ENCODE assay signal across 26 mouse cellular contexts in the genomic region with DNA sequence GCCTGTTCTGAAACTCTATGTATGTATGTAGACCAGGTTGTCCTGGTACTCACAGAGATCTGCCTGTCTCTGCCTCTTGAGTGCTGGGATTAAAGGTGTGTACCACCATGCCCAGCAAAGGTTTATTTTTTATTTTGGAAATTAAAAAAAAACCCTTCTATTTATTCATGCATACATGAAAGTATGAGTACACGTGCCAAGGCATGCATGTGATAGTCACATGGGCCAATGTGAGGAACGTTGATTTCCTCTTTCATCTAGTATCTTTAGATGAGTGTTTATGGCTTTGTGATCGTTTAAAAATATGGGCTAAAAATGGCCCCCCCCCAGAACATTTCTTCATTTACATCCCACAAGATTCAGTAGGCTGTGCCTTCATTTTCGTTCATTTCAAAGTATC.
"Had no signal": no experiment of that assay in that cellular context is flagged by ENCODE, and none has a peak within 500 bp of the region (broad histone marks: within the 10 kb centered on the region; RNA-seq: fewer than 3 reads in every experiment).

No protein-coding gene starts in this region.

- H3K27me3 ChIP-seq: embryonic facial prominence, embryonic 12.5 days; embryonic facial prominence, embryonic 13.5 days; embryonic facial prominence, embryonic 15.5 days; forebrain, embryonic 13.5 days; forebrain, embryonic 15.5 days had no signal

- H3K4me1 ChIP-seq: embryonic facial prominence, embryonic 12.5 days; embryonic facial prominence, embryonic 13.5 days; forebrain, embryonic 10.5 days; forebrain, embryonic 12.5 days; forebrain, embryonic 13.5 days; forebrain, embryonic 15.5 days; heart, embryonic 10.5 days had no signal

- H3K9me3 ChIP-seq: embryonic facial prominence, embryonic 10.5 days; embryonic facial prominence, embryonic 12.5 days; embryonic facial prominence, embryonic 13.5 days; embryonic facial prominence, embryonic 15.5 days; forebrain, embryonic 10.5 days; forebrain, embryonic 12.5 days; forebrain, embryonic 13.5 days; forebrain, embryonic 15.5 days; heart, embryonic 10.5 days had no signal

- DNase-seq: cerebellum, postnatal 10 days; cerebellum, postnatal 14 days; cerebellum, postnatal 25 days; cerebellum, postnatal 36 days; embryo, embryonic 11 days; forebrain, postnatal 0 days; gastrocnemius, adult 2 months; gastrocnemius, postnatal 10 days; gastrocnemius, postnatal 14 days; gastrocnemius, postnatal 25 days; gastrocnemius, postnatal 36 days; heart, adult 11 months; heart, adult 18-20 months; heart, adult 2 months had no signal

- H3K4me3 ChIP-seq: embryonic facial prominence, embryonic 10.5 days; embryonic facial prominence, embryonic 12.5 days; embryonic facial prominence, embryonic 13.5 days; embryonic facial prominence, embryonic 15.5 days; erythroblast, embryonic 14.5 days; forebrain, embryonic 10.5 days; forebrain, embryonic 12.5 days; forebrain, embryonic 13.5 days; forebrain, embryonic 15.5 days; gastrocnemius, adult 2 months; heart, adult 2 months; heart, embryonic 10.5 days had no signal

- H3K4me2 ChIP-seq: embryonic facial prominence, embryonic 12.5 days; embryonic facial prominence, embryonic 13.5 days; embryonic facial prominence, embryonic 15.5 days; forebrain, embryonic 12.5 days; forebrain, embryonic 13.5 days; forebrain, embryonic 15.5 days had no signal

- H3K9ac ChIP-seq: embryonic facial prominence, embryonic 12.5 days; embryonic facial prominence, embryonic 13.5 days; embryonic facial prominence, embryonic 15.5 days; forebrain, embryonic 12.5 days; forebrain, embryonic 13.5 days; forebrain, embryonic 15.5 days; forebrain, postnatal 0 days had no signal

- ATAC-seq: forebrain, embryonic 13.5 days; forebrain, embryonic 14.5 days; forebrain, embryonic 15.5 days; forebrain, embryonic 16.5 days; forebrain, postnatal 0 days had no signal

- H3K36me3 ChIP-seq: embryonic facial prominence, embryonic 10.5 days; embryonic facial prominence, embryonic 12.5 days; embryonic facial prominence, embryonic 13.5 days; embryonic facial prominence, embryonic 15.5 days; forebrain, embryonic 10.5 days; forebrain, embryonic 12.5 days; forebrain, embryonic 15.5 days; heart, embryonic 10.5 days had no signal

- H3K27ac ChIP-seq: embryonic facial prominence, embryonic 10.5 days; embryonic facial prominence, embryonic 12.5 days; embryonic facial prominence, embryonic 13.5 days; embryonic facial prominence, embryonic 15.5 days; forebrain, embryonic 10.5 days; forebrain, embryonic 12.5 days; forebrain, embryonic 13.5 days; forebrain, embryonic 15.5 days; gastrocnemius, adult 2 months; heart, adult 2 months; heart, embryonic 10.5 days had no signal
